In the genomic region with DNA sequence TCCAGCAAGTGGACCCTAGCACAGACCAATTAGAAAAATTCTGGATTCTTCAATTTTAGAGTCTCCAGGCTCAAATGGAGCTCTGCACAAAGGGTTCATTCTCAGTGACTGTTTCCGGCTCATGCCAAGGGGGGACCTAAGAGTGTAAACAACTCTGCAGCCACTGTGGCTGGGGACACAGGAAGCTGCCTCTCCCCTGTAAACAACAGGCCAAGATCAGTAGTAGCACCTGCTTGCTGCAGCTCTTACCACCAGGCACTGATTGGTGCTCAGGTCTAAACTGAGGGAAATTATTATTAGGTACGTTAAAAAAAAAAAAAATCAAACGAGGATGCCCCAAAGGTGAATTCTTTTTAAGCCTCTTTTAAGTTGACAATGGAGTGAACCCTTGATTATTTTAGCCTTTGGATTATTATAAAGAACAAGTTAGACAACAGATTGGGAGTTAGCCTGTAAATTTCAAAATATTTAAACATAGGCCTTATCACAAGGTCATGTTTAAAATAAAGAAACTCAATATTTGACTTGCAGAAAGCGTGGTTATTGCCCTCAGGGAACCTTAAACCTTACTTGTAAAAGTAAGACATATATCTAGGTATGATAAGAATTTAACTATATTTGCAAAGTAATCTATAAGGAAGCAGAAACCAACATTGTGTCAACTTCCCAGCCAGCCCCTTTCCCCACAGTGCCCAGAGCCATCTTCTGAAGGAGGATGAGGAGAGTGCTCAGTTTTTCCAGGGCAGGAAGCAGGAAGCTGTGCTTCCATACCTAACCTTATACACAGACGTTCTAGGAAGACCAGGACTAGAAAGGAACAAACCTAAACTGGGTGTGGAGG, we compare ENCODE assay signal across 24 mouse cellular contexts.
DNase-seq lines count a peak whose midpoint lies in the region; ATAC-seq and TF ChIP-seq lines count a peak whose summit lies in the region.
"Had no signal": no experiment of that assay in that cellular context is flagged by ENCODE, and none has a peak within 500 bp of the region (broad histone marks: within the 10 kb centered on the region; RNA-seq: fewer than 3 reads in every experiment).

No protein-coding gene starts in this region.

- no peaks in the 10 kb centered on the region for H3K27me3 ChIP-seq in MEL (ENCODE audit: control insufficient read depth in 1 of 2, insufficient read depth in 2 of 2, low read length in 2 of 2)
- no peaks in the 10 kb centered on the region for H3K27me3 ChIP-seq in stomach, embryonic 16.5 days (ENCODE audit: control insufficient read depth, insufficient read depth, low read length)
- H3K27me3 ChIP-seq in hindbrain, embryonic 11.5 days (ENCODE audit: control insufficient read depth, insufficient read depth, low read length): no peaks in the 10 kb centered on the region
- H3K27me3 ChIP-seq: embryonic facial prominence, embryonic 12.5 days; forebrain, embryonic 12.5 days; heart, embryonic 15.5 days; hindbrain, embryonic 12.5 days; Patski had no signal

- H3K4me2 ChIP-seq in stomach, embryonic 16.5 days (ENCODE audit: low read depth, low read length): no peak overlapping the region
- H3K4me2 ChIP-seq in hindbrain, embryonic 11.5 days (replicated peaks; ENCODE audit: low read depth, low read length): no peak overlapping the region
- H3K4me2 ChIP-seq: embryonic facial prominence, embryonic 12.5 days; forebrain, embryonic 12.5 days; heart, embryonic 11.5 days; heart, embryonic 15.5 days; hindbrain, embryonic 12.5 days had no signal

- H3K36me3 ChIP-seq in MEL (ENCODE audit: control insufficient read depth in 1 of 2, insufficient read depth in 2 of 2, low read length in 2 of 2): peaks cover 0 to 87% of the 10 kb centered on the region in 2 experiments; a peak in 2 of 4 replicates
- H3K36me3 ChIP-seq in stomach, embryonic 16.5 days (ENCODE audit: control insufficient read depth, insufficient read depth, low read length): no peaks in the 10 kb centered on the region
- H3K36me3 ChIP-seq in hindbrain, embryonic 11.5 days (ENCODE audit: control insufficient read depth, insufficient read depth, low read length): no peaks in the 10 kb centered on the region
- H3K36me3 ChIP-seq: embryonic facial prominence, embryonic 12.5 days; forebrain, embryonic 12.5 days; heart, embryonic 15.5 days; hindbrain, embryonic 12.5 days had no signal

- peaks cover 46 to 79% of the 10 kb centered on the region in 2 experiments for H3K4me1 ChIP-seq in MEL (ENCODE audit: control insufficient read depth in 1 of 2, insufficient read depth in 2 of 2, low read length in 2 of 2)
- no peaks in the 10 kb centered on the region for H3K4me1 ChIP-seq in stomach, embryonic 16.5 days (ENCODE audit: control insufficient read depth, insufficient read depth, low read length)
- H3K4me1 ChIP-seq in hindbrain, embryonic 11.5 days (replicated peaks; ENCODE audit: control insufficient read depth, insufficient read depth, low read length): no peaks in the 10 kb centered on the region
- H3K4me1 ChIP-seq: embryonic facial prominence, embryonic 12.5 days; forebrain, embryonic 12.5 days; heart, embryonic 15.5 days; hindbrain, embryonic 12.5 days had no signal

- TF ChIP-seq CTCF in MEL (IDR thresholded peaks at IDR 0.05 in 2 of 3, conservative IDR thresholded peaks at IDR 0.05 in 1 of 3; ENCODE audit: control insufficient read depth in 1 of 3, insufficient read depth in 1 of 3, low read depth in 2 of 3, low read length in 3 of 3, poor library complexity in 1 of 3, severe bottlenecking in 1 of 3): no peak

- no peak overlapping the region for H3K4me3 ChIP-seq in MEL (ENCODE audit: control insufficient read depth in 1 of 2, insufficient read depth in 1 of 2, low read depth in 2 of 2, low read length in 2 of 2)
- no peak overlapping the region for H3K4me3 ChIP-seq in stomach, embryonic 16.5 days (replicated peaks; ENCODE audit: low read length)
- no peak overlapping the region for H3K4me3 ChIP-seq in hindbrain, embryonic 11.5 days (ENCODE audit: low read depth, low read length)
- H3K4me3 ChIP-seq: embryonic facial prominence, embryonic 12.5 days; forebrain, embryonic 12.5 days; heart, embryonic 15.5 days; hindbrain, embryonic 12.5 days had no signal

- peak overlapping the region; percentile 53 for H3K9ac ChIP-seq in MEL (ENCODE audit: control insufficient read depth, low read depth, low read length, poor library complexity, severe bottlenecking)
- H3K9ac ChIP-seq in stomach, embryonic 16.5 days (ENCODE audit: low read length): no peak overlapping the region
- H3K9ac ChIP-seq in hindbrain, embryonic 11.5 days (ENCODE audit: low read depth, low read length): no peak overlapping the region
- H3K9ac ChIP-seq: embryonic facial prominence, embryonic 12.5 days; forebrain, embryonic 12.5 days; forebrain, postnatal 0 days; heart, embryonic 15.5 days; hindbrain, embryonic 12.5 days had no signal

- H3K27ac ChIP-seq in MEL (ENCODE audit: control insufficient read depth, low read depth, low read length): peak overlapping the region; percentile 98
- H3K27ac ChIP-seq in stomach, embryonic 16.5 days (ENCODE audit: low read length): no peak overlapping the region
- H3K27ac ChIP-seq in hindbrain, embryonic 11.5 days (ENCODE audit: low read depth, low read length): no peak overlapping the region
- H3K27ac ChIP-seq: embryonic facial prominence, embryonic 12.5 days; forebrain, embryonic 12.5 days; heart, embryonic 15.5 days; hindbrain, embryonic 12.5 days had no signal

- no peak; the same call in 1 of the 2 replicates for TF ChIP-seq RAD21 in MEL (IDR thresholded peaks at IDR 0.05; ENCODE audit: low read depth, low read length)

- H3K79me2 ChIP-seq in MEL (ENCODE audit: control insufficient read depth, insufficient read depth, low read length, poor library complexity): no peaks in the 10 kb centered on the region

- H3K9me3 ChIP-seq in MEL (replicated peaks; ENCODE audit: insufficient read depth, low read length): no peaks in the 10 kb centered on the region
- H3K9me3 ChIP-seq in stomach, embryonic 16.5 days (replicated peaks; ENCODE audit: control insufficient read depth, low read length): no peaks in the 10 kb centered on the region
- H3K9me3 ChIP-seq in hindbrain, embryonic 11.5 days (ENCODE audit: control insufficient read depth, low read length): no peaks in the 10 kb centered on the region
- H3K9me3 ChIP-seq: embryonic facial prominence, embryonic 12.5 days; forebrain, embryonic 12.5 days; heart, embryonic 15.5 days; hindbrain, embryonic 12.5 days had no signal

- peak; percentile 82 for DNase-seq in heart, adult 11 months
- no peak for DNase-seq in heart, adult 9 months (ENCODE audit: low spot score in 2 of 2)
- DNase-seq in A20 (ENCODE audit: low read depth, low spot score): peak; percentile 80
- peak; percentile 88 for DNase-seq in MEL (ENCODE audit: low read depth, low spot score)
- DNase-seq in gastrocnemius, postnatal 36 days: no peak
- DNase-seq in hindbrain, embryonic 11.5 days (ENCODE audit: low spot score): no peak
- DNase-seq: adrenal gland, adult 2 months; adrenal gland, postnatal 25 days; cerebellum, adult 2 months; cerebellum, postnatal 14 days; embryo, embryonic 11 days; forebrain, postnatal 0 days; gastrocnemius, postnatal 14 days; kidney, adult 2 months had no signal

- peak in 1 of 2 experiments; percentile 88; a peak in 2 of 4 replicates for TF ChIP-seq EP300 in MEL (IDR thresholded peaks at IDR 0.05; ENCODE audit: low read depth in 1 of 2, low read length in 2 of 2)

- ATAC-seq in stomach, embryonic 16.5 days (ENCODE audit: insufficient read depth, low FRiP score): peak; percentile 35; the same call in 1 of the 2 replicates
- no peak for ATAC-seq in CD4-positive, CD25-positive, alpha-beta regulatory T cell, adult 4 months
- no peak for ATAC-seq in hindbrain, embryonic 11.5 days (ENCODE audit: low FRiP score)
- ATAC-seq: forebrain, postnatal 0 days; hindbrain, embryonic 16.5 days; inflammation-experienced regulatory T-cells, adult 6 months; Patski had no signal

- 42% methylated on average over 5 of the region's 5 CpGs for WGBS in stomach, embryonic 16.5 days
- 83% methylated on average over 5 of the region's 5 CpGs for WGBS in hindbrain, embryonic 11.5 days

- TF ChIP-seq POLR2A in MEL (IDR thresholded peaks at IDR 0.05; ENCODE audit: control insufficient read depth in 1 of 2, insufficient read depth in 1 of 2, low read depth in 1 of 2, low read length in 2 of 2, poor library complexity in 1 of 2): no peak

- intact Hi-C loops in gastrocnemius, postnatal 36 days (cut with DNase I): no loop called here

TF ChIP-seq in MEL, 35 proteins besides CTCF, POLR2A, EP300 and RAD21 (continues in another document):
- TF ChIP-seq ELF1 (IDR thresholded peaks at IDR 0.05; ENCODE audit: low read depth, low read length) (no peak), ZNF384 (IDR thresholded peaks at IDR 0.05; ENCODE audit: low read depth, low read length) (peak; percentile 71), MYC (IDR thresholded peaks at IDR 0.05; ENCODE audit: low read depth, low read length) (peak; percentile 83; the same call in 1 of the 2 replicates), ZKSCAN1 (IDR thresholded peaks at IDR 0.05; ENCODE audit: low read depth, low read length) (no peak), CHD2 (IDR thresholded peaks at IDR 0.05; ENCODE audit: low read length) (no peak), MYB (IDR thresholded peaks at IDR 0.05; ENCODE audit: low read depth, low read length) (peak; percentile 56), NRF1 (IDR thresholded peaks at IDR 0.05; ENCODE audit: insufficient read depth, low read depth, low read length, poor library complexity, severe bottlenecking) (no peak), ZC3H11A (IDR thresholded peaks at IDR 0.05; ENCODE audit: low read depth, low read length) (no peak; the same call in 1 of the 2 replicates), TAL1 (IDR thresholded peaks at IDR 0.05; ENCODE audit: low read length) (no peak), RCOR1 (IDR thresholded peaks at IDR 0.05; ENCODE audit: low read depth, low read length) (no peak; the same call in 1 of the 2 replicates), MAZ (IDR thresholded peaks at IDR 0.05; ENCODE audit: low read depth, low read length) (no peak), MAX (IDR thresholded peaks at IDR 0.05; ENCODE audit: low read length) (peak; percentile 56), E2F4 (IDR thresholded peaks at IDR 0.05; ENCODE audit: borderline replicate concordance, low read depth, low read length) (no peak), GABPA (IDR thresholded peaks at IDR 0.05; ENCODE audit: low read depth, low read length) (no peak; the same call in 1 of the 2 replicates), JUND (IDR thresholded peaks at IDR 0.05; ENCODE audit: low read depth, low read length) (no peak), BHLHE40 (IDR thresholded peaks at IDR 0.05; ENCODE audit: borderline replicate concordance, low read depth, low read length) (no peak; the same call in 1 of the 2 replicates), POLR2AphosphoS5 (IDR thresholded peaks at IDR 0.05; ENCODE audit: borderline replicate concordance, low read depth, low read length) (no peak), MXI1 (IDR thresholded peaks at IDR 0.05; ENCODE audit: low read depth, low read length) (peak; percentile 62), MEF2A (IDR thresholded peaks at IDR 0.05; ENCODE audit: extremely low read depth, insufficient replicate concordance, low read depth, low read length, poor library complexity, severe bottlenecking) (no peak)

Comparison
In these comparisons a context has a peak if more than half of its experiments do, and no peak if none do; other contexts are left out.
1. DNase-seq: peak in heart, adult 11 months (single experiment), A20 (single experiment) and MEL (single experiment); none in heart, adult 9 months (0 of 2), gastrocnemius, postnatal 36 days (0 of 2) and hindbrain, embryonic 11.5 days (single experiment).